Mouse (Mus musculus) megakaryocyte, embryonic 14.5 days (primary cell): ENCODE data around the gene Lrmda. TPM values are rescaled to one million over a fixed set of nuclear protein-coding genes. Genes with fewer than 3 reads are reported as not detected.

Experiments used
- H3K27me3 ChIP-seq: replicated peaks from 2 replicates; pipeline ENCODE3; 2012; ENCODE audit warnings: inconsistent platforms
- H3K36me3 ChIP-seq: replicated peaks from 2 replicates; pipeline ENCODE3; 2012; ENCODE audit warnings: low read length, inconsistent platforms, mixed read lengths
- H3K4me1 ChIP-seq: 2 replicates; pipeline ENCODE4 v1.6.1; 2012; ENCODE audit warnings: inconsistent platforms
- H3K4me3 ChIP-seq: replicated peaks from 2 replicates; pipeline ENCODE3; 2012; ENCODE audit warnings: moderate library complexity, mild to moderate bottlenecking, inconsistent platforms
- H3K9me3 ChIP-seq: 2 replicates; pipeline ENCODE4 v1.6.1; 2012; ENCODE audit warnings: inconsistent platforms
- FLI1 ChIP-seq: IDR thresholded peaks from 2 replicates; pipeline ENCODE4 v1.6.1; 2012; ENCODE audit warnings: low read length, inconsistent platforms, mixed read lengths
- GATA1 ChIP-seq: IDR thresholded peaks from 3 replicates; pipeline ENCODE4 v1.6.1; 2012; ENCODE audit warnings: mixed read lengths, low read length, inconsistent platforms, borderline replicate concordance
- polyA plus RNA-seq: library from polyadenylated mRNA; stranded (reverse); fragments of >175 nt; gene quantifications from 2 replicates; pipeline ENCODE4 v1.2.3, GENCODE M21; 2012; ENCODE audit warnings: low replicate concordance; ENCODE audit not compliant: insufficient read depth

Lrmda gene
- polyA plus RNA-seq, 1 experiment: 7.1 TPM

- no peaks in the 10 kb centered on the region for H3K9me3 ChIP-seq
- H3K27me3 ChIP-seq: no peaks in the 10 kb centered on the region
- H3K36me3 ChIP-seq: no peaks in the 10 kb centered on the region
- TF ChIP-seq GATA1 (no peak), FLI1 (no peak)
- H3K4me3 ChIP-seq: no peak overlapping the region
- H3K4me1 ChIP-seq: no peaks in the 10 kb centered on the region
Observed at GRCm38 (mm10) chr14:23084797-23085196, 1065.3 kb downstream of the Lrmda start.

DNA sequence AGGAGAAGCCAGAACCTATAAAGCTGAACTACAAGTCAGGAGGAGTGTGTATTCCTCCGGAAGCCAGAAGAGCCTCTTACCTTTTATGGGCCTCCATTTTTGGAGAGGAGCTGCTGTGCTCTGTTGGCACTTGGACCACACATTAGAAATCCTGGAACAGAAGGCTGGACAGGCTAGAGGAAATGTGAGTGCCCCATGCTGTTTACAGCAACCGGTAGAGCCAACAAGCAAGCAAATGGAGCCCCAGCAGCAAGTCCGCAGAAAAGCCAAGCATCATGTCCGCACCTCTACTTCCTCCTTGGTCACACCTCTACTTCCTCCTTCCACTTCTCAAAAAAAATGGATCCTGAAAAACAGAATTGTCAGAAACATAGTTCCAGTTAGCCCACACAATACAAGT, 1073.8 kb downstream of the Lrmda start:
- no peaks in the 10 kb centered on the region for H3K9me3 ChIP-seq
- no peak for TF ChIP-seq FLI1
- TF ChIP-seq GATA1: no peak
- H3K4me3 ChIP-seq: no peak overlapping the region

DNA sequence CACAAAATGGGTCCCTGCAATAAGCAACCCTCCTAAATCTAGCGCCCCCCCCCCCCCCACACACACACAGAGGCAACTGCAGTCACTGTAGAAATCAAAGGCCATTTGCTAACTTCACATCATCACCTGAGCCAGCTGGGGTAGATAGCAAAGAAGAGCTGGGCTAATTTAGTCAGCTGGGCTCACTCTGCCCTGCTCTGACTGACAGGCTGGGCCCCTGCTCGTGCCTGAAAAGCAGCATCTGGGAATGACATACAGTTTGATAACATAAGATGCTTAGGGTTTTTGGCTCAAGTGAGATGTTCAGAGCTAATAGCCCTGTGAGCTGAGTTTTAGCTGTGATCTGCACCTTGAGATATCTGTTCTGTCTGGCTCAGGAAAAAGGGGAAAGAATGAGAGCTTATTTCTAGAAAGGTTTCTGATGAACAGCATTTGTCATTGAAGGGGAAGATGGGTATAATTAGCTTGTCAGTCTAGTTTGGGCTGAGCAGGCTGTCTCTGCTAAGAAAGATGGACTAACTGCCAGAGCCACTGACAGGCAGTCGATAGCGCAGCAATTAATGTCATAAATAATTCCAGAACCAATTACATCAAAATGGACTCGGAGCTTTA, 1075.1 kb downstream of the Lrmda start:
- H3K4me1 ChIP-seq: no peaks in the 10 kb centered on the region
- TF ChIP-seq FLI1: no peak
- no peak for TF ChIP-seq GATA1

More for the DNA sequence above, 1073.8 kb downstream of the Lrmda start:
- H3K4me1 ChIP-seq: no peaks in the 10 kb centered on the region
- no peaks in the 10 kb centered on the region for H3K36me3 ChIP-seq
- no peaks in the 10 kb centered on the region for H3K27me3 ChIP-seq

GRCm38 (mm10) chr14:23095158-23096016, 1075.9 kb downstream of the Lrmda start:
- H3K4me3 ChIP-seq: no peak overlapping the region

More for the DNA sequence above, 1075.1 kb downstream of the Lrmda start:
- H3K36me3 ChIP-seq: no peaks in the 10 kb centered on the region
- H3K27me3 ChIP-seq: no peaks in the 10 kb centered on the region
- H3K9me3 ChIP-seq: no peaks in the 10 kb centered on the region
- no peak overlapping the region for H3K4me3 ChIP-seq

DNA sequence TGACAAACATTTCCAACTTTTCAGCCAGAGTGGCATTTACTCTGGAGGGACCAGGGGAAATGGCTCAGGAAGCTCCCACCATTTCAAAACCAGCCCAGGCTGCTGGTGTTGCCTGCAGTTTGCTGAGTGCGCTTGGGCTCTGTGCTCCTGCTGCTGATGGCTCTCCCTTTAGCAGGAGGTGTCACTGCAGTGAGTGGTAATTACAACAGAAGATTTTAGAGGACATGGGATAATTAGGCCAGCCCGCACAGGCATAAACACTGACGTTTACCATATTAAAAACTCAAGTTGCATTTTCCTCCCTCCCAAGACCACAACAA, 1076.5 kb downstream of the Lrmda start:
- TF ChIP-seq FLI1 (no peak), GATA1 (no peak)
- Histone ChIP-seq H3K4me1 (no peaks in the 10 kb centered on the region), H3K9me3 (no peaks in the 10 kb centered on the region), H3K27me3 (no peaks in the 10 kb centered on the region), H3K4me3 (no peak overlapping the region), H3K36me3 (no peaks in the 10 kb centered on the region)

More at GRCm38 (mm10) chr14:23095158-23096016, 1075.9 kb downstream of the Lrmda start:
- H3K36me3 ChIP-seq: no peaks in the 10 kb centered on the region
- H3K4me1 ChIP-seq: no peaks in the 10 kb centered on the region
- TF ChIP-seq FLI1 (no peak), GATA1 (no peak)
- no peaks in the 10 kb centered on the region for H3K9me3 ChIP-seq
- H3K27me3 ChIP-seq: no peaks in the 10 kb centered on the region

DNA sequence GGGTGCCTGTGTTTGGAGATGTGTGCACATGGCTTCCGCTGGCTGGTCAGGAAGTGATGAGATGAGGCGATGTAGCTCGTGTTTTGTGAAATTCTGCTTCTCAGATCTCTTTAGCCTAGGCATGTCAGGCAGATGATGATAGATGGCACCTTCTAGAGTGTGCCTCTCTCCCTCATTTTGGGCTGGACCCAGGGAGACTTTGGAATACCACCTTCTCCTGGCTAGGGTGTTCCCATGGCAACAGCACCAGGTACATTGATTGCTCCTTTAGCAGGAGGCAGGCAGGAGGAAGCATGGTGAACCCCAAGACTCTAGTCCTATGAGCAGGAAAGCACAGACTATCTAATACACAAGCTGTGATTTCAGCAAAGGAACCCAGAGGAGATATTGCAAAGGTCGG, 1076.9 kb downstream of the Lrmda start:
- TF ChIP-seq GATA1: no peak
- no peak for TF ChIP-seq FLI1
- Histone ChIP-seq H3K9me3 (no peaks in the 10 kb centered on the region), H3K27me3 (no peaks in the 10 kb centered on the region), H3K36me3 (no peaks in the 10 kb centered on the region), H3K4me1 (no peaks in the 10 kb centered on the region), H3K4me3 (no peak overlapping the region)

Other genes with a start within 250 kb of the Lrmda start
- gene Vdac2, start 194.5 kb upstream of the Lrmda start, polyA plus RNA-seq: 103 and 334 TPM in 2 replicates
- gene Comtd1, start 170.7 kb upstream of the Lrmda start, polyA plus RNA-seq: 37.7 and 44.1 TPM in 2 replicates
- gene Zfp503, start 30.1 kb upstream of the Lrmda start, polyA plus RNA-seq: 0.77 and 1.3 TPM in 2 replicates